Mouse (Mus musculus) lung, postnatal 0 days (tissue): ENCODE data around the gene Ccdc65.

Experiments
- CTCF ChIP-seq: IDR thresholded peaks from 2 replicates; pipeline ENCODE4 v1.5.1; 2016; ENCODE audit warnings: antibody characterized with exemption, mild to moderate bottlenecking
- EP300 ChIP-seq: IDR thresholded peaks from 2 replicates; pipeline ENCODE4 v1.6.1; 2016; ENCODE audit warnings: antibody characterized with exemption, mild to moderate bottlenecking, control low read depth

DNA sequence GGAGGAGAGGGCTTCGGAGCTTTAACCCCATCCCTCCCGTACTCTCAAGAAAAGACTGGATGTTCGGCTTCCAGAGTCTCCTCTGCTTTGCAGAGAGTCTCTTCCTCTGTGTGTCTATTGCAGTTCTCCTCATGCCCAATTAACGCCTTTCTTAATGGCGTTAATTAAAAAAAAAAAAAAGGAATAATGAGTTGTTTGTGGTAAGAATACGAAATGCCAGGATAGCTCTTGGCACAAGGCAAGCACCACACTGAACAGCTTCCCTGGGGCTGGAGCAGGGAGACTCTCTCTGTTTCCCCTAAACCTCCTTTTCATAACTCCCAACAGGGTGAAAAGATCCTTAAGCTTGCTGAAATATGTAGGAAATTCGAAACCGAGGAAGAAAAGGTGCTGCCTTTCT, 14.2 kb downstream of the Ccdc65 start:
- TF ChIP-seq CTCF (no peak), EP300 (no peak)
